Comparison of ENCODE assay signal across 10 mouse cellular contexts in the genomic region with DNA sequence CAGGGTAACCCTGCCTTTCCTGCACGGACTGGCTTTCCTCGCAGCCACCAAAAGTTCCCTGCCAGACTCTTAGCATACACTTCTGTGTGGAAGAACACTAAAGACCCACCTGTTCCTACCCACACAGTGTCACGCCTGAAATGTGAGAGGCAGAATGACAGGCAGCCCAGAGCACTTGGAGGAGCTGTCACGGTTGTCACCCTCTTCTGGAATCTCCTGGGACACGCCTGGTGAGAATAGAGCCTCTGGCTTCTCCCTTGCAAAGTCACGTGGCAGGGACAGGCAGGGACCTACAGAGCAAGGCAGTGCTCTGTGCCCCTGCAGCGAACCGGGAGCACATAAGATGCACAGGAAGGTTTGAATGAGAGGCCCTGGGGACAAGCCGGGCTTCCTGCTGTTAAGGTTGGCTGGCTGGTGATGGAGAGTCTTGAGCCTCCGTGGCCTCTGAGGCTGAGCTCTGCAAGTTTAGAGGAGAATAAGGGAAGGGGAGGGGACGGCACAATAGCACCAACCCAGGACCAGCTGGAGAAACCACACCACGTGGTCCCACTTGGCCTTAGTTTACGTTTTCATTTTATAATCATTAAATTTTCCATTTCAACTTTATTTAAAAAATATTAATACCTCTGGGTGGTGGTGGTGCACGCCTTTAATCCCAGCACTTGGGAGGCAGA. TPM values are rescaled to one million over a fixed set of nuclear protein-coding genes. Genes with fewer than 3 reads are reported as not detected.
DNase-seq lines count a peak whose midpoint lies in the region; ATAC-seq and TF ChIP-seq lines count a peak whose summit lies in the region.
"Had no signal": no experiment of that assay in that cellular context is flagged by ENCODE, and none has a peak within 500 bp of the region (broad histone marks: within the 10 kb centered on the region; RNA-seq: fewer than 3 reads in every experiment).

No protein-coding gene starts in this region.

- H3K9ac ChIP-seq in kidney, embryonic 14.5 days (ENCODE audit: low read depth, low read length), result no peak overlapping the region
- no peak overlapping the region for H3K9ac ChIP-seq in embryonic facial prominence, embryonic 11.5 days (replicated peaks; ENCODE audit: low read length)
- no peak overlapping the region for H3K9ac ChIP-seq in forebrain, postnatal 0 days
- no peak overlapping the region for H3K9ac ChIP-seq in midbrain, embryonic 12.5 days (replicated peaks)

- H3K4me1 ChIP-seq in kidney, embryonic 14.5 days (ENCODE audit: control insufficient read depth, insufficient read depth, low read length), result peaks cover 9% of the 10 kb centered on the region
- no peaks in the 10 kb centered on the region for H3K4me1 ChIP-seq in kidney, adult 2 months (ENCODE audit: control insufficient read depth, insufficient read depth, low read length)
- no peaks in the 10 kb centered on the region for H3K4me1 ChIP-seq in embryonic facial prominence, embryonic 11.5 days (ENCODE audit: control insufficient read depth, insufficient read depth, low read length)
- H3K4me1 ChIP-seq in forebrain, postnatal 0 days (ENCODE audit: insufficient read depth), result no peaks in the 10 kb centered on the region; the same call in 1 of the 2 replicates
- peaks cover 14% of the 10 kb centered on the region for H3K4me1 ChIP-seq in midbrain, embryonic 12.5 days

- H3K27me3 ChIP-seq in kidney, embryonic 14.5 days (ENCODE audit: control insufficient read depth, insufficient read depth, low read length), result no peaks in the 10 kb centered on the region
- H3K27me3 ChIP-seq in kidney, adult 2 months (replicated peaks; ENCODE audit: control insufficient read depth, insufficient read depth, low read length), result no peaks in the 10 kb centered on the region
- no peaks in the 10 kb centered on the region for H3K27me3 ChIP-seq in embryonic facial prominence, embryonic 11.5 days (ENCODE audit: control insufficient read depth, insufficient read depth, low read length)
- H3K27me3 ChIP-seq in forebrain, postnatal 0 days (ENCODE audit: insufficient read depth, low read length), result no peaks in the 10 kb centered on the region
- H3K27me3 ChIP-seq in midbrain, embryonic 12.5 days, result no peaks in the 10 kb centered on the region

- WGBS in kidney, embryonic 14.5 days, result 17% methylated on average over 14 of the region's 14 CpGs
- 39% methylated on average over 14 of the region's 14 CpGs for WGBS in kidney, adult 2 months
- 22% methylated on average over 14 of the region's 14 CpGs for WGBS in embryonic facial prominence, embryonic 11.5 days
- WGBS in forebrain, postnatal 0 days, result 20% methylated on average over 14 of the region's 14 CpGs
- WGBS in midbrain, embryonic 12.5 days, result 21% methylated on average over 14 of the region's 14 CpGs

- no peak overlapping the region; the same call in 1 of the 2 replicates for H3K4me2 ChIP-seq in kidney, embryonic 14.5 days (replicated peaks; ENCODE audit: low read depth, low read length)
- no peak overlapping the region for H3K4me2 ChIP-seq in embryonic facial prominence, embryonic 11.5 days (ENCODE audit: low read depth, low read length)
- no peak overlapping the region for H3K4me2 ChIP-seq in forebrain, postnatal 0 days (ENCODE audit: low read depth)
- H3K4me2 ChIP-seq in midbrain, embryonic 12.5 days (replicated peaks), result peak overlapping the region; percentile 14

- TF ChIP-seq CTCF in kidney, adult 2 months (conservative IDR thresholded peaks at IDR 0.05; ENCODE audit: insufficient read depth, insufficient read length, low read depth, low read length), result no peak
- TF ChIP-seq CTCF in forebrain, postnatal 0 days (IDR thresholded peaks at IDR 0.05; ENCODE audit: low read depth), result no peak

- DNase-seq in kidney, adult 2 months, result no peak
- no peak for DNase-seq in embryonic facial prominence, embryonic 11.5 days (ENCODE audit: low spot score)
- DNase-seq in forebrain, postnatal 0 days, result no peak
- no peak for DNase-seq in gastrocnemius, adult 8-10 months (ENCODE audit: low spot score in 2 of 2)
- DNase-seq in frontal cortex, adult 2 months (ENCODE audit: extremely low spot score in 1 of 2, low spot score in 1 of 2), result no peak
- DNase-seq: adrenal gland, adult 8-10 months had no signal

- no peak for TF ChIP-seq POLR2A in kidney, adult 2 months (IDR thresholded peaks at IDR 0.05; ENCODE audit: low read depth, low read length)

- H3K36me3 ChIP-seq in kidney, embryonic 14.5 days (ENCODE audit: control insufficient read depth, insufficient read depth, low read length), result peaks cover 6% of the 10 kb centered on the region; the same call in 1 of the 2 replicates
- no peaks in the 10 kb centered on the region for H3K36me3 ChIP-seq in kidney, adult 2 months (ENCODE audit: control insufficient read depth, insufficient read depth, low read length)
- no peaks in the 10 kb centered on the region; the same call in 1 of the 2 replicates for H3K36me3 ChIP-seq in embryonic facial prominence, embryonic 11.5 days (replicated peaks; ENCODE audit: control insufficient read depth, insufficient read depth, low read depth, low read length)
- H3K36me3 ChIP-seq in forebrain, postnatal 0 days (ENCODE audit: insufficient read depth), result 0 out of 2 replicates have a peak, but pooled peaks cover 11% of the 10 kb centered on the region
- H3K36me3 ChIP-seq in midbrain, embryonic 12.5 days, result no peaks in the 10 kb centered on the region

- H3K27ac ChIP-seq in kidney, embryonic 14.5 days (ENCODE audit: low read depth, low read length), result 0 out of 2 replicates have a peak overlapping the region, but pooled peaks have one; percentile 30
- no peak overlapping the region for H3K27ac ChIP-seq in kidney, adult 2 months (ENCODE audit: insufficient read depth, low read depth, low read length)
- H3K27ac ChIP-seq in embryonic facial prominence, embryonic 11.5 days (replicated peaks; ENCODE audit: low read depth, low read length), result no peak overlapping the region
- H3K27ac ChIP-seq in forebrain, postnatal 0 days (ENCODE audit: low read depth, low read length), result no peak overlapping the region
- peak overlapping the region; percentile 39; the same call in 1 of the 2 replicates for H3K27ac ChIP-seq in midbrain, embryonic 12.5 days (replicated peaks)

- no peak overlapping the region for H3K4me3 ChIP-seq in kidney, embryonic 14.5 days (ENCODE audit: low read length)
- H3K4me3 ChIP-seq in kidney, adult 2 months (ENCODE audit: insufficient read depth, low read depth, low read length), result no peak overlapping the region
- H3K4me3 ChIP-seq in embryonic facial prominence, embryonic 11.5 days (ENCODE audit: low read depth, low read length), result no peak overlapping the region
- no peak overlapping the region for H3K4me3 ChIP-seq in forebrain, postnatal 0 days (ENCODE audit: low read depth, low read length)
- no peak overlapping the region for H3K4me3 ChIP-seq in midbrain, embryonic 12.5 days

- peak; percentile 72 for ATAC-seq in kidney, embryonic 14.5 days (ENCODE audit: low FRiP score, low TSS enrichment)
- peak; percentile 63 for ATAC-seq in embryonic facial prominence, embryonic 11.5 days (replicated peaks; ENCODE audit: insufficient number of reproducible peaks, low FRiP score, low TSS enrichment, low read depth)
- peak; percentile 66 for ATAC-seq in forebrain, postnatal 0 days
- peak; percentile 77 for ATAC-seq in midbrain, embryonic 12.5 days (ENCODE audit: low FRiP score, low read depth)
- ATAC-seq in erythroblast, adult 5-6 weeks (replicated peaks; ENCODE audit: low FRiP score, poor library complexity, severe bottlenecking), result no peak

- H3K9me3 ChIP-seq in kidney, embryonic 14.5 days (ENCODE audit: control insufficient read depth, low read length), result no peaks in the 10 kb centered on the region
- H3K9me3 ChIP-seq in embryonic facial prominence, embryonic 11.5 days (replicated peaks; ENCODE audit: control insufficient read depth, low read length), result no peaks in the 10 kb centered on the region
- no peaks in the 10 kb centered on the region for H3K9me3 ChIP-seq in forebrain, postnatal 0 days (ENCODE audit: low read length)
- H3K9me3 ChIP-seq in midbrain, embryonic 12.5 days, result no peaks in the 10 kb centered on the region

RNA-seq across cellular contexts. Expression of a gene that starts 36.9 kb away (rescaled TPM):
- polyA plus RNA-seq in kidney, embryonic 14.5 days (2014; fragmentation: Nextera tagmentation; extraction: Ambion mirVana), result 3.6 and 4.8 TPM in 2 replicates
- 0.38 and 1.1 TPM in 2 replicates for polyA plus RNA-seq in kidney, adult 2 months (2012; rRNA removed)
- polyA plus RNA-seq in embryonic facial prominence, embryonic 11.5 days (2014; fragmentation: Nextera tagmentation; extraction: Ambion mirVana), result 11.0 and 16.0 TPM in 2 replicates
- 3.9 and 6.7 TPM in 2 replicates for total RNA-seq in forebrain, postnatal 0 days (2014; rRNA removed)
- 3.7 and 4.8 TPM in 2 replicates for polyA plus RNA-seq in forebrain, postnatal 0 days (2015; fragmentation: Nextera tagmentation; extraction: Ambion mirVana)
- 6.3 and 8.6 TPM in 2 replicates for polyA plus RNA-seq in midbrain, embryonic 12.5 days (2016; fragmentation: Nextera tagmentation; extraction: Ambion mirVana)
- under 1 TPM in 1 of 4 experiments, not detected in 3; 0.24 TPM for total RNA-seq in gastrocnemius, adult 8-10 months (2022)
- total RNA-seq in erythroblast, adult 5-6 weeks (2015; ENCODE audit: low replicate concordance), result not detected in 2 replicates
- total RNA-seq in erythroblast, adult 5-6 weeks (2017; ENCODE audit: low replicate concordance), result not detected in 2 replicates
- 5.6 and 5.8 TPM in 2 replicates for polyA plus RNA-seq in frontal cortex, adult 2 months (2012; rRNA removed)
- total RNA-seq: common myeloid progenitor, adult 5-6 weeks had no signal

Comparison
In these comparisons a context has a peak if more than half of its experiments do, and no peak if none do; other contexts are left out.
1. H3K27ac ChIP-seq: peak in kidney, embryonic 14.5 days (single experiment) and midbrain, embryonic 12.5 days (single experiment); none in kidney, adult 2 months (single experiment), embryonic facial prominence, embryonic 11.5 days (single experiment) and forebrain, postnatal 0 days (single experiment).